Mouse (Mus musculus) myocyte (in vitro differentiated cells): ENCODE results near the gene Dtx2.

ENCODE experiments used
- CEBPB ChIP-seq: IDR thresholded peaks from 2 replicates; pipeline ENCODE4 v1.6.1; 2011; ENCODE audit warnings: mild to moderate bottlenecking, moderate library complexity; ENCODE audit not compliant: poor library complexity, insufficient read depth, severe bottlenecking
- E2F4 ChIP-seq: IDR thresholded peaks from one replicate; pipeline ENCODE4 v1.6.1; 2011; ENCODE audit warnings: mild to moderate bottlenecking, control low read depth, moderate library complexity; ENCODE audit not compliant: insufficient read depth
- MAX ChIP-seq: IDR thresholded peaks from one replicate; pipeline ENCODE4 v1.6.1; 2011; ENCODE audit warnings: low read depth, mild to moderate bottlenecking, control low read depth
- MYOG ChIP-seq, 3 experiments: IDR thresholded peaks; one replicate each; pipeline ENCODE4 v1.6.1; 2011; ENCODE audit warnings: control low read depth in 2 of 3, low read depth in 2 of 3, mild to moderate bottlenecking in 2 of 3; ENCODE audit not compliant: insufficient read length in 2 of 3, control insufficient read depth in 1 of 3, insufficient read depth in 1 of 3

DNA sequence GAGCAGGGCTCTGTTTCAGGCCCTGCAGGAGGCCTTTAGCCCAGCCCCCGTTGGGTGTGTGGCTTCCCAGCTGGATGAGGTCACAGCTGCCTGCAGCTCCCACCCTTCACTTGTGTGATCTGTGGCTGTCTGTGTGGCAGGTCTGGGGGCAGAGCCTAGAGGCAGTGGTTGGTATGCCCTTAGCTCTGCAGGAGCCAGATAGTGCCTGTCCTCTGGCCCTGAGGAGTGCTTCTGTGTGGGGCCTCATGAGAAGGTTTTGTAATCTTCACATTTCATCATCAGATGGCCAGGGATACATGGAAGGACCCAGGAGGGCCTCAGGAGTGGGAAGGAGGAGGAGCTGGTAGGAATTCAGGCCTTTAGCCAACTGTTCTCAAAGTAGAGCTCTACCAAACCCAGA lies 25.3 kb downstream of the Dtx2 start:
- no peak for TF ChIP-seq CEBPB
- no peak for TF ChIP-seq E2F4
- TF ChIP-seq MYOG (IDR thresholded peaks at IDR 0.05; ENCODE audit: control insufficient read depth in 1 of 3, insufficient read depth in 1 of 3, insufficient read length in 2 of 3, low read depth in 2 of 3): peak; percentile 29 to 86 (median 33)
- no peak for TF ChIP-seq MAX
